Mouse (Mus musculus): ENCODE data around the gene Gopc.

The Gopc gene

GRCm38 (mm10) chr10:52381845-52382591 lies at the start of gene Gopc:
TSS of gene Gopc (minus strand) at chr10:52382124.
- peak; percentile 98 for DNase-seq (ENCODE audit: low spot score)

GRCm38 (mm10) chr10:52430953-52431352 lies 49.0 kb upstream of the Gopc start:
- no peak for DNase-seq (ENCODE audit: low spot score)

GRCm38 (mm10) chr10:52427634-52428415 lies 45.9 kb upstream of the Gopc start:
- DNase-seq (ENCODE audit: low spot score) = no peak

- no peak for DNase-seq (ENCODE audit: low spot score)
Observed at GRCm38 (mm10) chr10:52426314-52426980, 44.5 kb upstream of the Gopc start.

GRCm38 (mm10) chr10:52423097-52423496 lies 41.2 kb upstream of the Gopc start:
- DNase-seq (ENCODE audit: low spot score) = no peak

- no peak for DNase-seq (ENCODE audit: low spot score)
Observed at GRCm38 (mm10) chr10:52421716-52422115, 39.8 kb upstream of the Gopc start.

GRCm38 (mm10) chr10:52420526-52420925 lies 38.6 kb upstream of the Gopc start:
- no peak for DNase-seq (ENCODE audit: low spot score)

GRCm38 (mm10) chr10:52419402-52419801 lies 37.5 kb upstream of the Gopc start:
- DNase-seq (ENCODE audit: low spot score) = no peak

- DNase-seq (ENCODE audit: low spot score) = no peak
Observed at GRCm38 (mm10) chr10:52418931-52419330, 37.0 kb upstream of the Gopc start.

GRCm38 (mm10) chr10:52417998-52418860 lies 36.3 kb upstream of the Gopc start:
- DNase-seq (ENCODE audit: low spot score) = peak; percentile 53

GRCm38 (mm10) chr10:52417299-52417997 lies 35.5 kb upstream of the Gopc start, which contains the start of gene Nus1:
TSS of gene Nus1 (plus strand) at chr10:52417547.
- peak; percentile 98 for DNase-seq (ENCODE audit: low spot score)

GRCm38 (mm10) chr10:52416458-52416857 lies 34.5 kb upstream of the Gopc start:
- DNase-seq (ENCODE audit: low spot score) = no peak

- no peak for DNase-seq (ENCODE audit: low spot score)
Observed at GRCm38 (mm10) chr10:52415020-52415419, 33.1 kb upstream of the Gopc start.

GRCm38 (mm10) chr10:52407526-52407925 lies 25.6 kb upstream of the Gopc start:
- DNase-seq (ENCODE audit: low spot score) = no peak

GRCm38 (mm10) chr10:52405160-52405559 lies 23.2 kb upstream of the Gopc start:
- DNase-seq (ENCODE audit: low spot score) = no peak

GRCm38 (mm10) chr10:52399722-52400121 lies 17.8 kb upstream of the Gopc start:
- DNase-seq (ENCODE audit: low spot score) = no peak

GRCm38 (mm10) chr10:52398715-52399114 lies 16.8 kb upstream of the Gopc start:
- no peak for DNase-seq (ENCODE audit: low spot score)

- no peak for DNase-seq (ENCODE audit: low spot score)
Observed at GRCm38 (mm10) chr10:52396647-52397046, 14.7 kb upstream of the Gopc start.

- DNase-seq (ENCODE audit: low spot score) = no peak
Observed at GRCm38 (mm10) chr10:52391208-52391607, 9.3 kb upstream of the Gopc start.

- peak; percentile 31 for DNase-seq (ENCODE audit: low spot score)
Observed at GRCm38 (mm10) chr10:52389438-52389837, 7.5 kb upstream of the Gopc start.

- DNase-seq (ENCODE audit: low spot score) = no peak
Observed at GRCm38 (mm10) chr10:52388922-52389430, 7.1 kb upstream of the Gopc start, which contains the start of gene Nepn. TSS of gene Nepn (plus strand) at chr10:52388972.

All from embryo, embryonic 10.5 days (tissue).